Mouse (Mus musculus): ENCODE data around the gene Ap2a2.

DNA sequence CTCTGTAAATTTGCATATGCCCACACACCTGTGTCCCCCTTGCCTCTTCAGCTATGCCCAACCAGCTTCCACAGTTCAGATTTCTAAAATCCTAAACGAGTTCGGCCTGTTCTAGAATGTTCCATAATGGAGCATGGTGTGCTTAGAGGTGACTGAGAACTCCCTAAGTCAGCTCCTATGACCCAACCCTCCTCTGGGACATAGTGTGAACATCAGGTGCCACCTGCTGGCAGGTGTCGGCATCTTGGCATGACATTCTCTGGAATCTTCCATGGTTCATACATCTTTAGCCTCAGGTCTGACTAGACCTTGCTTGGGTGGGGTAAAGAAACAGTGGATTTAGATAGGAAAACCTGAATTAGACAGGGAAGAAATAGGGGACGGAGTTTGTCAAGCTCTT, 109.0 kb downstream of the Ap2a2 start:
- peak; percentile 72 for TF ChIP-seq CTCF (IDR thresholded peaks at IDR 0.05)
- TF ChIP-seq EP300 (IDR thresholded peaks at IDR 0.05): no peak
